Mouse (Mus musculus): ENCODE measurements around the gene Erg.

Gene Erg

DNA sequence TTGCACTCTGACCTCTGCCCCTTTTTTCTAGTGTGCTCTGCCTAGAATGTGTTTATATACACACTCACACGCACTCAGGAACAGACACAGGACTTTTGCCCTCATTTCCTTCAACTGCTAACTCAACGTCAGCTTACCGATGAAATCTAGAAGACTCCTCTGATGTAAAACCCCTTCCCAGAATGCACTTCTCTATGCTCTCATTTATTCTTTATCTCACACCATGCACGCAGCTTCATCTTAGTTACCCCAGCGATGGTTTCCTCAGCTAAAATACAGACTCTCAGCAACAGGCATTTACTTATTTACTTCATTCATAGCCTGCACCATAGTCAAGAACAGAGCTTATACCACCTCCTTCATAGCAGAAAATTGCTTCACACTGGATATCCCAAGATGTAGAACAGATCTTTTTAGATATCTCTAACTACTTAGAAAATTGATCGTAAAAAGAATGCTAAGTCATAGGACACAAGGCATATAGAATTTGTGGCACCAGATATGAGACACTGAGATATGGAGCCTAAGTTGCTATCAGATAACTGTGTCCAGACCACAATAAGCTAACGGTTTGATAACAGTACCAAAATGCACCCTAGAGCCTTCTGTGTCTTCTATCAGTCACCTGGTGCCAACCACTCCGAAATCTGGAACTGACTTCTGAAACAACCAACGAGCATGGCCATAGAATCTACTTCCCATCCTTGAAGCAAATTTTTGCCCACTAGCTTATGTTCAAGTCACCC is 98.6 kb downstream of the Erg start:
- DNase-seq (ENCODE audit: inconsistent age in 2 of 2, low spot score in 1 of 2): no peak

DNA sequence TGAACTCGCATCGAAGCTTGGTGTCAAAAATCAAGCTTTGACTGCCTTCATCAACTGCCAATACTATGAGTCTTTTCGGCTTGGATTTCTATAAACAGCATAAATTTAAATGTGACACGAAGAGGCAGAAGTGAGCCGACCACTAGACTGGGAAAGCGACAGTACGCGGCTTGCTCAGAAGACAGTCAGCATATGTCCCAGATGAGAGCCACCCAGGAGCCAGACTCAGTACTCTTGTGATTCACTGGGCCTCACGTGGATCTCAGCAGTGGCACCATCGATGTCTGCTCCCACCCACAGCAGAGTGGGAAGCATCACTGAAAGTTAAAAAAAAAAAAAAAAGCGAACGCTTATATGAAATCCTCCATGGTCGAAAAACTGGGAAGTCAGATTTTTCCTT is 105.2 kb downstream of the Erg start:
- no peak for DNase-seq (ENCODE audit: inconsistent age in 2 of 2, low spot score in 1 of 2)

DNA sequence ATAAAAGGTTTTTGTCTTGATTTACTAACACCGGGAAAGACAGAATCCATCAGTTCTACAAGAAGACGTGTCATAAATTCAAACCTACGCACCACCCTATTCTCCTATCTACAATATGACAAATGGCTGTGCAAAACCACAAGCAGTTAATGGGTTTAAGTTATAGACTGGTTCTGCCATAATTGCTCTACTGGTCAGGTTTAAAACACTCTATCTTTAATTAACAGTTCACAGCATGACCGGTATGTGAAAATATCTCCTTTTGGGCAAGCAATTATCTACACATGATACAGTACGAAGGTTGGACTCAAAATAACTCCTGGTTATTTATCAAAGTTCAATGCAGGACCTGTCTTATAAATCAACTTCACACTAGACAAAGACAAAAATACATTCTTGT is 107.8 kb downstream of the Erg start:
- no peak for DNase-seq (ENCODE audit: inconsistent age in 2 of 2, low spot score in 1 of 2)

DNA sequence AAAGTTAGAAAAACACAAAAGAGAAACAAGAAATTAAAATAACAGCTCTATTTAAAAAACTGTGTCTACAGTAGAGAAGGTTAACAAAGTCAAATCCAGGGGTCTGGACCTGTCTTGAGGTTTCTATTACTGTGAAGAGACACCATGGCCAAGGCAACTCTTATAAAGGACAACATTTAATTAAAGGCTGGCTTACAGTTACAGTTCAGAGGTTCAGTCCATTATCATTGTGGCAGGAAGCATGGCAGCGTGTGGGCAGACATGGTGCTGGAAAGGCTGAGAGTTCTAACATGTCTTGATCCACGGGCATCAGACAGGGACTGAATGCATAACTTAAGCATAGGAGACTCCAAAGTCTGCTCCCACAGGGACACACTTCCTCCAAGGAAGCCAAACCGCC is 111.4 kb downstream of the Erg start:
- no peak for DNase-seq (ENCODE audit: inconsistent age in 2 of 2, low spot score in 1 of 2)

DNA sequence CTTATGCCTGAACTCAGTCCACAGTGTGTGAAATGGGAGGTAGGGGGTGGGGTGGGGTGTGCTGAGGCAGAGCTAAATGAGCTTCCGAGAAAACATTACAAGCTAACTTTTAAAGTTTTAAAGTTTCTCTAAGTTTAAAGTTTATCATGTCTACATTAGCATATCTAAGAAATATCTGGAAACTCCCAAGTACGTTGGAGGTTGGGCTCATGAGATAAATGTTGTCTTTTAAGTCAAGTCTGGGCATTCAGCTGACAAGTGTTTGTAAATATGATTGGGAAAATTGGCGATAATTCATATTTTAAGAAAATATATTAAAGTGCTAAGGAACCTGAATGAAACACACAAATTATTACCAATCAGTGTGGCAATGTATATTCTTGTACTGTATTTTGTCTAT is 112.4 kb downstream of the Erg start:
- no peak for DNase-seq (ENCODE audit: inconsistent age in 2 of 2, low spot score in 1 of 2)

DNA sequence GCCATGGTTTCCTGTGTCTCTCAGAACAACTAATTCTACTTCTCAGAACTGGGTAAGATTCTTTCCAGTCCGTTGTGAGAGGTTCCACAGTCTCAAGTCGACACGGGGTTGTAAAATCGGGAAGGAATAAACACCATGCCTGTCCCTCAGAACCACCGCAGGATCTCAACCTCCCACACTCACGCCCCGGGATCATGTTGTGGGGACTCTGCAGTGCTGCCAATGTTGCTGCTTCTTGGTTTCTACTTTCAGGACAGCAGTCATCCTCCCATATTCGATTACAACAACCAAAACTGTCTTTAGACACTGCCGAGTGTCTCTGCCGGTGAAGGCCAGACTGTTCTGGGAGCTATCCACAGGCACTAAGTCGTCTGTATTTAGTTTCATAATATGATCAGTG is 113.6 kb downstream of the Erg start:
- no peak for DNase-seq (ENCODE audit: inconsistent age in 2 of 2, low spot score in 1 of 2)

DNA sequence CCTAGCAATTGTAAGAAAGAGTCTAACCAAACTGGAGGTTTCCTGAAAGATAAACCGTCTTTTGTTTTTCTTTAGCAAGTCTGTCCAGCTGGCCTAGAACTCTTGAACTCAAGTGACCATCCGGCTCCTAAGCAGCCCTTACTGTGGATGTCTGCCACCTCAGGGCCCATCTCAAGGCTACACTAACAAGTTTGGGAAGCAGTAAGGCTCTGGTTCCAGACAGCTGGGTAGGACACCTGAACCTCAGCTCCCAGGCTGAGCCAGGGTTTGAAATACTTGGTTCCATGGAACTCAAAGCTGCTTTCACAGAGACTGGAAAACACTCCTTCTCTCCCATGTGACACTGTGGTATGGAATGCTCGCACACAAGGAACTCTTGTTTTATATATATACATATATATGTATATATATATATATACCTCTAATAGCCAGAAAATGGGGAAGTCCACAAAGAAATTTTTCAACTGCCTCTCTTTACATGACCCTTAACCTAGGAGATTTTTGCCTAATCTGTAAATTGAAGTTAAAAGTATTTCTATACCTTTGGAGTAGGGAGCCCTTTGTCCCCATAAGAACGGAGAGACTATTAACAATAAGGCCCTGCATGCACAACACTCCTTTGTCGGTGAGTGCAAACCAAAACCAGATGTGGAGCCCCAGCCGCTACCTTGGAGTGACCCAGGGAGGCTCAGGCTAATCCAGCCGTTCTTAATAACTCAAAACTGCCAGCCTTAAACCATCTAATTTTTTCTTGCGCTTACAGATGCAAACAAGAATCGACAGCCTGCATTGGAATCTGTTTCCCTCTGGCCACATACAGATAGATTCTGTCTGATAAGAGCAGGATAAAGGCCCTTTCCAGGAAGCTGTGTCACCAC is 116.9 kb downstream of the Erg start:
- no peak for DNase-seq (ENCODE audit: inconsistent age in 2 of 2, low spot score in 1 of 2)

DNA sequence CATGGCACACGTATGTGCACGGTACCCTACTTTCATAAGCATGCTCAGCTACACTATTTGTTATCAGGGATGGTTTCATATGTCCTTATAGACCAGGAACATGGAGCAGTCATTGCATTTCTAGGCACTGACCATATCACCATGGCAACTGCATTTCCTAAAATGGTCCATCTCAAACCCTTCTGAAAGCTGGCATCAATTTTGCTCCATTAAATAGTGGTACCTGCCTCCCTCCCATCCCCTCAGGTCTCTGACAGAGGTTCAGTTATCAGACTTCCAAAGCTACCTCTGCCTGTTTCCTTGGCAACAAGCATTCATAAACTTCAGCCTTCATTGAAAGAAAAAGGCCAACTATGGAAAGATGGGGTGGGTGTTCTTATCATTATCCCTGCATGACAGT is 118.5 kb downstream of the Erg start:
- no peak for DNase-seq (ENCODE audit: inconsistent age in 2 of 2, low spot score in 1 of 2)

DNA sequence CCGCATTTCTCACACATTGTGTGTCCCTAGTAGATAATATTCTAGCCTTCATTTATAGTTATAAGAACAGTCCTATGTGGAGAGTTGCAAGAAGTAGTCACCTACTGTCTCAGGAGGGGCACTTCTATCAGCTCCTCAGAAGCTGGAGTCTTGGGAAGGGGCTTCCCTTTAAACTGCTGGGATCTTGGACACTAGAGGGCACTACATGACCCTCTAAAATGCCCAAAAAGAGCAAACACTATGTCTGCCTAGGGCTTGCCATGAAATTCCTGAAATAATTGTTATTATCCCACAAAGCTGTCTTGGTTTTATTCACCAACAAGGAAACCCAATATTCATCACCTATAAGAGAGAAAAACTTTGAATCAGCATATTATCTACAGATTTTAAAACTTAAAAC is 119.8 kb downstream of the Erg start:
- DNase-seq (ENCODE audit: inconsistent age in 2 of 2, low spot score in 1 of 2): peak in 1 of 2 experiments; percentile 55

DNA sequence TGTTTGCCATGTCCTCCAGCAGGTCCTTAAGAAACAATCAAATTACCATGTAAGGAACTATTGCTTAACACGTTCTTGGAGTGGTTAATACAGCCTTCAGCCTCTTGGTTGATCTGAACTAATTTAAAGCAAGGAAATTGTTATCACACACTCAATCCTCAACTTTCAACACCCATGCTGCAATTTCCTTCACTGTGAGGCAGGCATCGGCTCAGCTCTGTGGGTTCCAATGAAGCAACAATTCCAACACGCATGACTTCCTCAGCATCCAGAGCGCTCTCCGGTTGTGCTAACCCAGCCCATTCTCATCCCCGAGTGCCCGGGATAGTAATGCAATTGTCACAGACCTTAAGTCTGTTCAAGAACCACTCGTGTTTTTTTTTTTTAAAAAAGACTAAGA is 121.8 kb downstream of the Erg start:
- peak in 1 of 2 experiments; percentile 37 for DNase-seq (ENCODE audit: inconsistent age in 2 of 2, low spot score in 1 of 2)

DNA sequence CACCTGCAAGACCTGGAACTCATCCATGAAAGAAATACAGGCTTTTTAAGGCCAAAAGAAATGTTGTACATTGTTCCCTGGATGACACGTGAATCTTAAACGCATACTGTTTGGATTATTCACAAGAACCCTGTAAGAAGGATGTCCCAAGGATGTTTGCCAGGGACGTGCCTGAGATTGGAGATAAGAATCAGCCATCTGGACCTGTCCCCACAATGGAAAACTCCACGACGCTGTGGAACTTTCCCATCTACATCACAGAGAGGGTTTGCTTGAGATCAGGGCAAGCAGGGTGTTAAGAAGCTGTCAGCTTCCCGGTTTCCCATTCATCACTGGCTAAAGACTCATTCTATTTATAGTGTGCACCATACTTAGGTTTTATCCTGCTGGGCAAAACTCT is 122.6 kb downstream of the Erg start:
- DNase-seq (ENCODE audit: inconsistent age in 2 of 2, low spot score in 1 of 2): peak; percentile 73 to 91

DNA sequence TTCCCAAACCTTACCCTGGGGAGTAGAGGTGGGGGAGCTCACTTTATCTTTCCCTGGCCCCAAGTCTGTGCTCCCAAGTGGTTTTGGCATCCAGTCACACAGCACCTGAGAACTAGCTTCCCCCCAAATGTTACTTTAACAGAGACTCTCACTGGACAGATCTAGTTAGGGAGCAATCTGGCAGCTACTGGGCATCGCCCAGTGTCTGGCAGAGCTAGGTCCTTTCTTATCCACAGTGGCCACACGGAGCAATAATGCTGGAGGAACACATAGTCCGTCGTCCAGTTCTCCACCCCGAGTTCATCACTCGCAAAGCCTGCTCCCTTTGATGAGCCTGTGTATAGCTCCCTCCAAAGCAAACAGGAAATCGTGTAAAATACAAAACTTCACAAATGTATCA is 124.5 kb downstream of the Erg start:
- DNase-seq (ENCODE audit: inconsistent age in 2 of 2, low spot score in 1 of 2): no peak

DNA sequence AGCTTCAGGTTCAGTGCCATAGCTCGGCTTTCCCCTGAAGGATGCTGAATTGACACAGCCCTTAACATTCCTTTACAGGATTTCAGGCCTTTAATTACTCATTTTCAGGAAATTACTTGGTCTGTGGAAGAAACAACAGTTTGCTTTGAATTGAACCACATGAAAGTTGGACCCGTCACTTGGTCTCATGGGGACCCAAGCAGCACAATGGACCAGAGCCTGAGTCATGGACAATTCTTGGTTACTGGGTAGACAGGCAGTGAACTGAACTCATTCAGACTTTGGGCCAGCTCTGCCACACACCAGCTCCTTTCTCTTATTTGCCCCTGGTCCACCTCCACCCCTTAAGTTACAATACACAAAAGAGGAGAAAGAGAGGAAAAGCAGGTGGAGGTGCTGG is 126.1 kb downstream of the Erg start:
- peak in 1 of 2 experiments; percentile 21 for DNase-seq (ENCODE audit: inconsistent age in 2 of 2, low spot score in 1 of 2)

DNA sequence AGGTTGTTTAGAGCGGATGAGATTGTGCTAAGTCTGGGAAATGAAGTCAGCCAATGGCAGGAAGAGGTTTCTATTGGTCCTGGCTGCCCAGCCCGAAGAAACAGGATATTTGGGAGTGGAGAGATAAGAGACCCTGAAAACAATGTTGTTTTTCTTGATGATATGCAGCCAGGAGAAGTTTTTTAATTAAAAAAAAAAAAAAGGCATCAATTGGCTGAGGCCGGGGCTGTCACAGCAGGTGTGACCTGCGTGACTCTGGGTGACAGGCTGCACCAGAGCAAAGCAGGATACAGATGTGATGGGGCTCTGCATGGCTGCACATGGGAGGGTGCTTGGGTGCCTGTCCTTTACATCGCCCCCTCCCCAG is 127.1 kb downstream of the Erg start:
- peak in 1 of 2 experiments; percentile 58 for DNase-seq (ENCODE audit: inconsistent age in 2 of 2, low spot score in 1 of 2)

DNA sequence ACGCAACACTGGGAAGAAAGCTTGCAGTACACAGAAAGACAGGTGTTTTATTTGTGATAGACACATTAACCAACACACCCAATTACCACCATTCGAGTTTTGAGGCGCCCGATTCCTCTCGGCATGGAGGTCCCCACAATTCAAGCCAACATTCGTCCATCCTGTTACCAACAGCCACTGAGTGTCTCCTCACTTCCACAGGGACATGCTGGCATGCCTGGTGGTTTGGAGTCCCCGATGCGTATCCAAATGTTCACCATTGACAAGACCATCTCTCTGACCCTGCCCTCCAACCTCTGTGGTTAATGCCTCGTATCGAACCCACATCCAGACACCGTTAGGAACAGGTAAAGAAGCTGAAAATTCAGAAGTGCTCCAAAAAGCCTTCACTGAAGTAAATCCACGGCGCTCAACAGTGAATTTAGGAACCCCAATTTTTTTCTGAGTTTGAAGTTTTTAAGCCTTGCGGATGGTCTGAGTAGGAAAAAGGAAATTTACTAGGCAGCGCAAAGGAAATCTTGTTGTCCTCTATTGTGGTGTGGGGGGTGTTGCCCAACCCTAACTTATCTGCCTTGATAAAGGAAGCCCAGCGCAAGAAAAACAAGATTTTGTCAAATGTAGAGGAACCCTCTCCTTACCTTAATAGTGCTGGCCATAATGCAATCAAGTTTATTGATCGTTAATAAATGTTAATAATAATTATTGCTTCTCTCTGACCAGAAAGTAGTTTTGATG is 127.6 kb downstream of the Erg start:
- DNase-seq (ENCODE audit: inconsistent age in 2 of 2, low spot score in 1 of 2): peak in 1 of 2 experiments; percentile 54

DNA sequence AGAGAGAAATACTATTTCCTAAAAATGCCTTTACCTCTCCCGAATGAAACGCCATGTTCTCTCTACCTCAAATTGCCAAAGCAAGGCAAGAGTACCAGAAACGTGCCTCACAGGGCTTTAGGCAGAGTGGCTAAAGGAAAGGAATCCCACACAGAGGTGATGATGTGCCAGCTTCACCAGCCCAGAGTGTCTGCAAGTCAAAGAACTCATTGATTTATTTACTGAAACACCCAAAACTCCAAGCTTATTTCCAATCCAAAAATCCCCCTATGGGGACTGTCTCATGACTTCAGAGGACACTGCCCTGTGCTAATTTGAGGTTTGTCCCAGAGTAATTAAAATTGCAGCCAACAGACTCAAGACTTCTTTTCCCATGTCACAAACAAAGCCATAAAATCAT is 129.4 kb downstream of the Erg start:
- no peak for DNase-seq (ENCODE audit: inconsistent age in 2 of 2, low spot score in 1 of 2)

DNA sequence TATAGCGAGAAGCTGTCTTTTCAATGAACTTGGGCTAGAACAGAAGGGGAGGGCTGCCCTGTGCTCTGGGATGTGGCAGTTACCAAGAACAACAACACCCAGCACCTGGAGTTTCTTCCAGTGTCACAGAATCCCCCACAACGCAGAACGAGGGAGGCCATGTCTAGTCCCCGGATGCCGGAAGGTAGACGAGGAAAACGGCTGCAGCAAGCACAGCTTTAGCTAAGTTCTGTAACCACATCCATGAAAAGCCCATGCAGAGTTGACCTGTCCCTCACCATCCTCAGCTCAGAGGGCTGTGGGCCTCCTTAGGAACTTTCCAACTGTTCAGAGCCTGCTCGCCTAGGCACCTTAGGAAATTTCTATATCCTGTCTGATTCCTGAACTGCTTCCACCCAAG is 130.5 kb downstream of the Erg start:
- no peak for DNase-seq (ENCODE audit: inconsistent age in 2 of 2, low spot score in 1 of 2)

DNA sequence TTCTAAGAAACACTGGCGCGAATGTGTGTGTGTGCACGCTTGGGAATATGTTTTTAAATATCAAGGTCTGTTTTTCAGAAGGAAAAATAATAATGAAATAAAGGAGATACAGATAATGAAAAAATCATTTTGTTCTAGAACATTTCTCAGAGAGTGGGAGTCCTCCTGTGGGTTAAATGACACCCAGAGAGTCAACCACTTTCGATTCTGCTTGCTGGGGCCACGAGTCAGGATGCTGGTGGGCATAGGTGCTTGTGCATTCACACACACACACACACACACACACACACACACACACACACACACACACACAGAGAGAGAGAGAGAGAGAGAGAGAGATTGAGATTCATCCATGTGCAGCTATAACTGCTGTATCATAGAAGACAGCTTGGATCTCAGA is 130.9 kb downstream of the Erg start:
- no peak for DNase-seq (ENCODE audit: inconsistent age in 2 of 2, low spot score in 1 of 2)

DNA sequence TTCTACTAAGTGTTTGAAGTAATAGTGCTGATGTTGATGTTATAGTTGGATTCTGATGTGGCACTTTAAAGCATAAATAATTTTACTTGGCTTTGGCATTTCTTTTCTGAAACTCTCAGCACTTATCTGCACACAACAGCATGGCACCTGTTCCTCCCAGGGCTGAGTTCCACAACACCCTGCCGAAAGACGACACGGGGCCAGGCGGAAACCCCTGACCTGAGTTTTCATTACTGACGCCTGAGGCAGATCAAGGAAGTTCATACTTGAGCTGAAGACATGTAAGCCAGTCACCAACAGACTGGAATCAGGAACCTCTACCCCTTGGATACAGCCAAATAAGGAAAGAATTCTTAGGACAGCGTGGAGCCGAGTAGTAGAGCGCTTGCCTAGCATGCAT is 134.0 kb downstream of the Erg start:
- peak in 1 of 2 experiments; percentile 22 for DNase-seq (ENCODE audit: inconsistent age in 2 of 2, low spot score in 1 of 2)

DNA sequence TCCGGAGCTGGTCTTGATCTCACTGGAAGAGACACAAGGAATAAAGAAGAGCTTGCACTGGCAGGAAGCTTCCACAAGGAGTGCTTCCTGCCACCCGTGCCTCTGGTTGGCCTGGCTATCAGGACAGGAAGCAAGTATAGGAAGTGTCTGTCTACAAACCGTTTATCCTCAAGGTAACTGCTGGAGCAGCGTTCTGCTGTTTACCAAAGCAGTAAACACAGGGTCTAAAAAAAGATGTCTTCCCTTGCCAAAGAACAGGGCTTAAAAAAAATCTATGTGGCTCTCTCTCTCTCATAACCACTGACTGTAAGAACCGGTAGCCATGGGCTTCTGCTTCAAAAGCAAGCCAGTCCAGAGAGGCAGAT is 137.1 kb downstream of the Erg start:
- DNase-seq (ENCODE audit: inconsistent age in 2 of 2, low spot score in 1 of 2): peak; percentile 37 to 60

DNA sequence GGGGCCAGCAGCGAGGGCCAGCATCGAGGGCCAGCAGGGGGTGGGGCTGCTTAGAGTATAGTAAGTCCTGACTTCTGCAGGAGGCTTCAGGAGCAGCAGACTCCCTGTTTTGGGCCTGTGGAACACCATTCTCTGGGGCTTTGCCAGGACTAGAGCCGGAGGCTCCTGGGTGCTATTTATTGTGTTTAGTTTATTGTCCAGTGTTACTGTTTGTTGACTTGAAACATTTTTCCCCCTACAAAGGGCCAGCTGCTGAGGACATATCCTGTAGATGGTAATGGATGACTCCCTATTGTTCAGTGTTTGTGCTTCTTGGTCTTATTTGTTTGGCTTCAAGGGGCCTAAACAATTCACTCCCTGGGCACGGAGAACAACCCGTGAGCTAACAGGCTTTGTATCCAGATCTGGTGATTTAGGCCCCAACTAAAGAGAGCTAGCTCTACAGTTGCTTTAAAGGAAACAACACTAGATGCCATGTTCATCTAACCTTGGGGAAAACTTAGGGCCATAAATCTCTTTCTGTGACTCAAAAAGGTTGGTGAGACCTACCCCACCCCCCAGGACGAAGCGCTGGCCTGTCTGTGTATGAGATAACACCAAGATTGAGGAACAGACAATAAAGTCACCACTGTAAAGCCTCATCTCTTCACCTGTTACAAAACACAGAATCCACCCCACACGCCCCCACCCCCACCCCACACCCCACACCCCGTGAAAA is 137.6 kb downstream of the Erg start:
- DNase-seq (ENCODE audit: inconsistent age in 2 of 2, low spot score in 1 of 2): peak; percentile 34 to 79
